Mouse (Mus musculus) midbrain, embryonic 14.5 days (tissue): ENCODE data around the gene Per1. TPM values are rescaled to one million over a fixed set of nuclear protein-coding genes. Genes with fewer than 3 reads are reported as not detected.
A peak's percentile ranks its signal among the peaks of the same experiment; 100 is the strongest.

Experiments
- ATAC-seq: fragments of 200-750 bp; cut with Nextera tagmentation; 2 replicates; pipeline ENCODE4 v1.8.0; 2017; ENCODE audit warnings: moderate number of reproducible peaks, moderate library complexity; ENCODE audit not compliant: low FRiP score, low TSS enrichment
- DNase-seq: peaks from one replicate; pipeline ENCODE4 v3.0.0-alpha.2; 2015
- H3K27ac ChIP-seq: fragments of 300-500 bp; sonication (generic); replicated peaks from 2 replicates; pipeline ENCODE4 v1.5.1; 2014; ENCODE audit warnings: mild to moderate bottlenecking, low read depth, low read length, moderate library complexity
- H3K27me3 ChIP-seq: fragments of 300-500 bp; sonication (generic); 2 replicates; pipeline ENCODE4 v1.6.1; 2014; ENCODE audit warnings: low read length, control low read depth, mixed read lengths; ENCODE audit not compliant: control insufficient read depth, insufficient read depth
- H3K36me3 ChIP-seq: fragments of 300-500 bp; sonication (generic); 2 replicates; pipeline ENCODE4 v1.6.1; 2014; ENCODE audit warnings: low read length, control low read depth; ENCODE audit not compliant: control insufficient read depth, insufficient read depth
- H3K4me1 ChIP-seq: fragments of 300-500 bp; sonication (generic); 2 replicates; pipeline ENCODE4 v1.6.1; 2014; ENCODE audit warnings: mild to moderate bottlenecking, antibody characterized with exemption, low read length, control low read depth; ENCODE audit not compliant: control insufficient read depth, insufficient read depth
- H3K4me2 ChIP-seq: fragments of 300-500 bp; sonication (generic); 2 replicates; pipeline ENCODE4 v1.6.1; 2014; ENCODE audit warnings: mild to moderate bottlenecking, low read length, moderate library complexity
- H3K4me3 ChIP-seq: fragments of 300-500 bp; sonication (generic); replicated peaks from 2 replicates; pipeline ENCODE4 v1.5.1; 2014; ENCODE audit warnings: low read depth, low read length
- H3K9ac ChIP-seq: fragments of 300-500 bp; sonication (generic); replicated peaks from 2 replicates; pipeline ENCODE4 v1.6.1; 2014; ENCODE audit warnings: mild to moderate bottlenecking, low read length, moderate library complexity
- H3K9me3 ChIP-seq: fragments of 300-500 bp; sonication (generic); 2 replicates; pipeline ENCODE4 v1.6.1; 2016; ENCODE audit warnings: low read length, control low read depth, mixed read lengths; ENCODE audit not compliant: control insufficient read depth
- WGBS: fragments of 180-500 bp; shearing (Covaris S2); extraction: QIAGEN DNeasy Blood & Tissue Kit; methylation state at CpG from one replicate; pipeline ENCODE4 v1.1.7; 2014; 5-methylcytosine and 5-hydroxymethylcytosine counted together
- polyA plus RNA-seq: library from polyadenylated mRNA; unstranded; fragments of >200 nt; fragmentation: Nextera tagmentation; extraction: Ambion mirVana; gene quantifications from 2 replicates; pipeline ENCODE4 v1.2.1, GENCODE M21; 2014

Per1 gene
- polyA plus RNA-seq, 1 experiment from 2014 or later = 13.1 TPM

- peak; percentile 95 for DNase-seq
- Histone ChIP-seq H3K4me2 (peak overlapping the region; percentile 85), H3K4me1 (peaks cover 11% of the 10 kb centered on the region), H3K36me3 (no peaks in the 10 kb centered on the region), H3K9ac (peak overlapping the region; percentile 54), H3K27me3 (peaks cover 4% of the 10 kb centered on the region; the same call in 1 of the 2 replicates), H3K4me3 (peak overlapping the region; percentile 57), H3K9me3 (no peaks in the 10 kb centered on the region), H3K27ac (peak overlapping the region; percentile 82)
- WGBS = under 1% methylated on average over 24 of the region's 24 CpGs
- ATAC-seq = peak; percentile 44
These were observed 30.2 kb downstream of the Per1 start for GRCm38 (mm10) chr11:69125041-69125851.

- Histone ChIP-seq H3K36me3 (no peaks in the 10 kb centered on the region), H3K4me2 (peak within 1 kb of the TSS; percentile 85), H3K27me3 (peaks cover 3% of the 10 kb centered on the region; the same call in 1 of the 2 replicates), H3K27ac (peak within 1 kb of the TSS; percentile 82), H3K4me1 (peaks cover 10% of the 10 kb centered on the region; the same call in 1 of the 2 replicates), H3K9me3 (no peaks in the 10 kb centered on the region), H3K9ac (peak within 1 kb of the TSS; percentile 54), H3K4me3 (peak within 1 kb of the TSS; percentile 57)
- ATAC-seq = no peak
- 4% methylated on average over 3 of the region's 3 CpGs for WGBS
- DNase-seq = no peak
These were observed 30.7 kb downstream of the Per1 start, which contains the start of gene Aloxe3 for GRCm38 (mm10) chr11:69125852-69125918. Gene Aloxe3, plus strand, starts transcription at chr11:69125896.

- 8% methylated on average over 20 of the region's 20 CpGs for WGBS
- ATAC-seq (no peak), DNase-seq (peak; percentile 55)
- Histone ChIP-seq H3K4me1 (peaks cover 10% of the 10 kb centered on the region; the same call in 1 of the 2 replicates), H3K9ac (peak overlapping the region; percentile 54), H3K4me2 (peak overlapping the region; percentile 85), H3K27ac (peak overlapping the region; percentile 82), H3K4me3 (peak overlapping the region; percentile 57), H3K36me3 (no peaks in the 10 kb centered on the region), H3K9me3 (no peaks in the 10 kb centered on the region), H3K27me3 (no peaks in the 10 kb centered on the region; the same call in 1 of the 2 replicates)
These were observed 31.1 kb downstream of the Per1 start for GRCm38 (mm10) chr11:69125919-69126705.

GRCm38 (mm10) chr11:69126706-69127095, 31.7 kb downstream of the Per1 start:
- Histone ChIP-seq H3K9ac (no peak overlapping the region; the same call in 1 of the 2 replicates), H3K36me3 (no peaks in the 10 kb centered on the region)
- 51% methylated on average over 2 of the region's 2 CpGs for WGBS

GRCm38 (mm10) chr11:69128426-69129122, 33.6 kb downstream of the Per1 start:
- ATAC-seq = no peak

More at GRCm38 (mm10) chr11:69126706-69127095, 31.7 kb downstream of the Per1 start:
- H3K27me3 ChIP-seq = no peaks in the 10 kb centered on the region
- no peak for ATAC-seq
- no peaks in the 10 kb centered on the region for H3K9me3 ChIP-seq
- H3K4me1 ChIP-seq = peaks cover 6% of the 10 kb centered on the region; the same call in 1 of the 2 replicates
- H3K27ac ChIP-seq = no peak overlapping the region
- H3K4me3 ChIP-seq = peak overlapping the region; percentile 57; the same call in 1 of the 2 replicates
- no peak for DNase-seq
- peak overlapping the region; percentile 85 for H3K4me2 ChIP-seq

GRCm38 (mm10) chr11:69133566-69133922, 38.5 kb downstream of the Per1 start:
- Histone ChIP-seq H3K4me2 (peak overlapping the region; percentile 65), H3K4me3 (peak overlapping the region; percentile 39), H3K27me3 (no peaks in the 10 kb centered on the region), H3K9me3 (no peaks in the 10 kb centered on the region), H3K27ac (no peak overlapping the region), H3K9ac (no peak overlapping the region), H3K36me3 (no peaks in the 10 kb centered on the region), H3K4me1 (peaks cover 4% of the 10 kb centered on the region; the same call in 1 of the 2 replicates)
- no peak for DNase-seq
- ATAC-seq = no peak
- WGBS = 16% methylated on average over 5 of the region's 5 CpGs

More at GRCm38 (mm10) chr11:69128426-69129122, 33.6 kb downstream of the Per1 start:
- Histone ChIP-seq H3K4me1 (0 out of 2 replicates have a peak, but pooled peaks cover 4% of the 10 kb centered on the region), H3K27ac (no peak overlapping the region), H3K9ac (no peak overlapping the region), H3K4me3 (no peak overlapping the region), H3K4me2 (no peak overlapping the region), H3K36me3 (no peaks in the 10 kb centered on the region), H3K9me3 (no peaks in the 10 kb centered on the region), H3K27me3 (no peaks in the 10 kb centered on the region)
- DNase-seq = no peak
- 75% methylated on average over 8 of the region's 8 CpGs for WGBS

GRCm38 (mm10) chr11:69133923-69134621, 39.1 kb downstream of the Per1 start:
- H3K9ac ChIP-seq = peak overlapping the region; percentile 36
- WGBS = 1% methylated on average over 34 of the region's 34 CpGs
- no peak overlapping the region; the same call in 1 of the 2 replicates for H3K27ac ChIP-seq
- H3K4me1 ChIP-seq = peaks cover 4% of the 10 kb centered on the region; the same call in 1 of the 2 replicates
- peak overlapping the region; percentile 65 for H3K4me2 ChIP-seq
- DNase-seq (peak; percentile 71), ATAC-seq (peak; percentile 34; the same call in 1 of the 2 replicates)
- H3K36me3 ChIP-seq = no peaks in the 10 kb centered on the region
- H3K27me3 ChIP-seq = no peaks in the 10 kb centered on the region
- H3K4me3 ChIP-seq = peak overlapping the region; percentile 39
- no peaks in the 10 kb centered on the region for H3K9me3 ChIP-seq

GRCm38 (mm10) chr11:69134622-69134968, 39.6 kb downstream of the Per1 start:
- 33% methylated on average over 8 of the region's 8 CpGs for WGBS
- H3K9me3 ChIP-seq = no peaks in the 10 kb centered on the region
- no peaks in the 10 kb centered on the region for H3K27me3 ChIP-seq
- H3K36me3 ChIP-seq = no peaks in the 10 kb centered on the region
- peak overlapping the region; percentile 36; the same call in 1 of the 2 replicates for H3K9ac ChIP-seq
- H3K27ac ChIP-seq = no peak overlapping the region
- H3K4me2 ChIP-seq = peak overlapping the region; percentile 65
- DNase-seq (no peak), ATAC-seq (no peak)
- H3K4me3 ChIP-seq = peak overlapping the region; percentile 39
- peaks cover 4% of the 10 kb centered on the region; the same call in 1 of the 2 replicates for H3K4me1 ChIP-seq
